Mouse (Mus musculus): ENCODE results near the gene Crabp2. TPM values are rescaled to one million over a fixed set of nuclear protein-coding genes. Genes with fewer than 3 reads are reported as not detected.

Crabp2 gene
- polyA plus RNA-seq, 1 experiment from 2014 or later: 246 TPM

DNA sequence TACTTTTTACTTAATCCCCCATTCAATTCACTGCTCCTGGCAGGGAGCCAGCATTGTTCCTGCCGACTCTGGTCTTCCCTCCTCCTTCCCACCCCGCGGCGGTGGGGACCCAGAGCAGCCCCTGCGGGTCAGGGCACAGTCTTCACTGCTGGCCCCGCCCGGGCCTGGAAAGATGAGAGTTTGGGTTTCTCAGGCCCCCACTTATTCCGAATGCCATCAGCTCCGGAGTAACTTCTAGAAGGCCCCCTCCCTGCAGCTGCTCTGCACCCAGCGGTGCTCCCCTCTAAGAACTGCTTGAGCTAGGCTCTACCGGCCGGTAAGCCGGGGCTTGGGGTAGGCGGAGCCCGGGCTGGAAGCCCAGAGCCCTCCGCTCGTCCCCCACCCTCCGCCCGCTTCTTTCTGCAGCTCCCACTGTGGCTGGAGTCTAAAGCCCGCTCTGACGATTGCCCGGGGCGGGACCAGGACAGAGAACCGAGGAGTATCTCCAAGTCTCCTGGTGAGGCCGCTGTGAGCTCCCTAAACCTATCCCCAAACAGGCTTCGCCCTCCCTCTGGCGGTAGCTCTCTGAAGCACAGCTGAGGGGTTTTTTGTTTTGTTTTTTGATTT, 12.2 kb downstream of the Crabp2 start:
- peak overlapping the region; percentile 97 for H3K27ac ChIP-seq
- WGBS: 1% methylated on average over 27 of the region's 27 CpGs

GRCm38 (mm10) chr3:87970184-87970938, 21.9 kb downstream of the Crabp2 start:
- Histone ChIP-seq H3K27ac (peak overlapping the region; percentile 94), H3K4me3 (replicated peaks) (peak overlapping the region; percentile 75), H3K4me2 (peak overlapping the region; percentile 83), H3K9me3 (no peaks in the 10 kb centered on the region), H3K36me3 (replicated peaks) (peaks cover 2% of the 10 kb centered on the region), H3K9ac (peak overlapping the region; percentile 92), H3K4me1 (peaks cover 53% of the 10 kb centered on the region), H3K27me3 (no peaks in the 10 kb centered on the region)
- ATAC-seq (ENCODE audit: low FRiP score): no peak
- WGBS: 0% methylated on average over 21 of the region's 21 CpGs

More for the DNA sequence above, 12.2 kb downstream of the Crabp2 start:
- H3K4me2 ChIP-seq: peak overlapping the region; percentile 65
- H3K4me1 ChIP-seq: peaks cover 31% of the 10 kb centered on the region
- H3K4me3 ChIP-seq (replicated peaks): peak overlapping the region; percentile 32
- H3K9me3 ChIP-seq: no peaks in the 10 kb centered on the region
- H3K9ac ChIP-seq: peak overlapping the region; percentile 41
- no peaks in the 10 kb centered on the region for H3K36me3 ChIP-seq (replicated peaks)
- no peaks in the 10 kb centered on the region for H3K27me3 ChIP-seq
- ATAC-seq (ENCODE audit: low FRiP score): peak; percentile 96

GRCm38 (mm10) chr3:87970939-87971488, 22.5 kb downstream of the Crabp2 start, which contains the start of gene Nes:
Gene Nes, plus strand, starts transcription at chr3:87971078.
- no peaks in the 10 kb centered on the region for H3K9me3 ChIP-seq
- peaks cover 8% of the 10 kb centered on the region for H3K36me3 ChIP-seq (replicated peaks)
- WGBS: under 1% methylated on average over 44 of the region's 44 CpGs
- H3K4me2 ChIP-seq: peak within 1 kb of the TSS; percentile 83
- peak within 1 kb of the TSS; percentile 75 for H3K4me3 ChIP-seq (replicated peaks)
- H3K9ac ChIP-seq: peak within 1 kb of the TSS; percentile 92
- ATAC-seq (ENCODE audit: low FRiP score): peak; percentile 72
- no peaks in the 10 kb centered on the region for H3K27me3 ChIP-seq
- H3K4me1 ChIP-seq: peaks cover 57% of the 10 kb centered on the region
- H3K27ac ChIP-seq: peak within 1 kb of the TSS; percentile 94

DNA sequence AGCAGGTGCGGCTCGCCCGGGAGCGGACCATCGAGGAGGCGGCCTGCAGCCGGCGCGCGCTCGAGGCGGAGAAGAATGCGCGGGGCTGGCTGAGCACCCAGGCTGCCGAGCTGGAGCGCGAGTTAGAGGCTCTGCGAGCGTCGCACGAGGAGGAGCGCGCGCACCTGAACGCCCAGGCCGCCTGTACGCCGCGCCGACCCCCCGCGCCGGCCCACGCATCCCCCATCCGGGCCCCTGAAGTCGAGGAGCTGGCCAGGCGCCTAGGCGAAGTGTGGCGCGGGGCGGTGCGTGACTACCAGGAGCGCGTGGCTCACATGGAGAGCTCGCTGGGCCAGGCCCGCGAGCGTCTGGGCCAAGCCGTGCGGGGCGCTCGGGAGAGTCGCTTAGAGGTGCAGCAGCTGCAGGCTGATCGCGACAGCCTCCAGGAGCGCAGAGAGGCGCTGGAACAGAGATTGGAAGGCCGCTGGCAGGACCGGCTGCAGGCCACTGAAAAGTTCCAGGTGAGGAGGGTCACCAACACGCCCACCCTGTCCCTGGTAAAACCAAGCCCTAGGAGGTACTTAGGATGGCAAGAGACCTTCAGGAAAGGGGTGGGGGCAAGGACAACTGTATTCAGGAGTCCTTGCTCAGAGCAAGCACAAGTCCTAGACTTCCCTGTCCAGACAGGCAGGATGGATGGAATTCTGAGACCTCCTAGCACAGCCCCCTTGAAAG, 23.2 kb downstream of the Crabp2 start:
- Histone ChIP-seq H3K4me3 (replicated peaks) (peak overlapping the region; percentile 75), H3K27me3 (no peaks in the 10 kb centered on the region), H3K27ac (peak overlapping the region; percentile 94), H3K9me3 (no peaks in the 10 kb centered on the region), H3K36me3 (replicated peaks) (peaks cover 14% of the 10 kb centered on the region), H3K4me1 (peaks cover 57% of the 10 kb centered on the region), H3K4me2 (peak overlapping the region; percentile 83), H3K9ac (peak overlapping the region; percentile 92)
- peak; percentile 5 for ATAC-seq (ENCODE audit: low FRiP score)
- under 1% methylated on average over 59 of the region's 60 CpGs for WGBS

GRCm38 (mm10) chr3:87972203-87972664, 23.8 kb downstream of the Crabp2 start:
- Histone ChIP-seq H3K27me3 (no peaks in the 10 kb centered on the region), H3K9me3 (no peaks in the 10 kb centered on the region), H3K9ac (peak overlapping the region; percentile 92), H3K4me2 (peak overlapping the region; percentile 83), H3K36me3 (replicated peaks) (peaks cover 20% of the 10 kb centered on the region), H3K27ac (peak overlapping the region; percentile 94), H3K4me3 (replicated peaks) (peak overlapping the region; percentile 75), H3K4me1 (peaks cover 57% of the 10 kb centered on the region)
- 4% methylated on average over 8 of the region's 8 CpGs for WGBS
- ATAC-seq (ENCODE audit: low FRiP score): no peak

GRCm38 (mm10) chr3:87972776-87973175, 24.3 kb downstream of the Crabp2 start:
- Histone ChIP-seq H3K4me2 (peak overlapping the region; percentile 83), H3K36me3 (replicated peaks) (peaks cover 26% of the 10 kb centered on the region), H3K27me3 (no peaks in the 10 kb centered on the region), H3K9ac (peak overlapping the region; percentile 92), H3K27ac (peak overlapping the region; percentile 94), H3K9me3 (no peaks in the 10 kb centered on the region), H3K4me1 (peaks cover 61% of the 10 kb centered on the region), H3K4me3 (replicated peaks) (peak overlapping the region; percentile 75)
- WGBS: 14% methylated on average over 5 of the region's 5 CpGs
- no peak for ATAC-seq (ENCODE audit: low FRiP score)

DNA sequence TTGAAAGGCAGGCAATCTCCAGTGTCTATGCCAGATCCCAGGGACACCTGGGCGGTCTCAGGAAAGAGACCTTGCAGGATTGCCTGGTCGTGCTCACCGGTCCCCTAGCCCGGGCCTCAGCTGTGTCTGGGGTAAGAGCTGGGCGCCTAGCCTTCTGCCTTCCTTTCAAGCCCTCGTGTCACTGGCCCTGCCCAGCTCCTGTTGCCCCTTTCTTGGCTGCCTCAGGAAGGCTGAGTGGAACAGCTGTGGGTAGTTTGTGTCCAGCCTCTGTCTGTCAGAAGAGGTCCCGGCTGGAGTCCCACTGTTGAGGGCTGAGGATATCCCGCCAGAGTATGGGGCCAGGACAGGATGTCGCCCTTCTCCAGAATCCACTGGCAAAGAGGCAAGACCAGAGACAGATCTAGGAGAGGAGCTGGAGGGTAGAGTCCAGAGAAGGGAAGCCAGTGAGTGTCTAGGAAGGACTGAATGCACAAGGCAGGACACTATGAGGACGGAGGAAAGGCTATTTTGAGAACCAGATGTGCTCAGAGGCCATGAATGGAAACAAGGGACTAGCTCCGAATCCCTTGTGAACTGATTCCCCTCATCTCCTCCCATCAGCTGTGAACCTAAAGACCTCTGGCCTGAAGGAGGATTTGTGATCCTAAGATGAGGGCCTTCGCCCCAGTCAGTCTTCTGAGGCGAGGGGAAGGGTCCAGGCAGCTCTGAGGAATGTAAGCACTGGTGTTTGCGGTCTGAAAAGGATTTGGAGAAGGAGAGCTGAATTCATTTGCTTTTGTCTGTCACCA, 25.3 kb downstream of the Crabp2 start:
- no peaks in the 10 kb centered on the region for H3K27me3 ChIP-seq
- peaks cover 68% of the 10 kb centered on the region for H3K4me1 ChIP-seq
- H3K4me3 ChIP-seq (replicated peaks): peak overlapping the region; percentile 75
- H3K9me3 ChIP-seq: no peaks in the 10 kb centered on the region
- peak overlapping the region; percentile 83 for H3K4me2 ChIP-seq
- H3K9ac ChIP-seq: peak overlapping the region; percentile 92
- peak overlapping the region; percentile 94 for H3K27ac ChIP-seq
- peak; percentile 18 for ATAC-seq (ENCODE audit: low FRiP score)
- H3K36me3 ChIP-seq (replicated peaks): peaks cover 36% of the 10 kb centered on the region
- 9% methylated on average over 14 of the region's 14 CpGs for WGBS

- no peaks in the 10 kb centered on the region for H3K9me3 ChIP-seq
- H3K4me1 ChIP-seq: peaks cover 73% of the 10 kb centered on the region
- peak overlapping the region; percentile 92 for H3K9ac ChIP-seq
- peak overlapping the region; percentile 94 for H3K27ac ChIP-seq
- H3K4me3 ChIP-seq (replicated peaks): peak overlapping the region; percentile 75
- ATAC-seq (ENCODE audit: low FRiP score): peak; percentile 82
- H3K4me2 ChIP-seq: peak overlapping the region; percentile 83
- H3K27me3 ChIP-seq: no peaks in the 10 kb centered on the region
- peaks cover 43% of the 10 kb centered on the region for H3K36me3 ChIP-seq (replicated peaks)
- WGBS: 3% methylated on average over 12 of the region's 12 CpGs
Observed at GRCm38 (mm10) chr3:87974381-87974987, 26.0 kb downstream of the Crabp2 start.

DNA sequence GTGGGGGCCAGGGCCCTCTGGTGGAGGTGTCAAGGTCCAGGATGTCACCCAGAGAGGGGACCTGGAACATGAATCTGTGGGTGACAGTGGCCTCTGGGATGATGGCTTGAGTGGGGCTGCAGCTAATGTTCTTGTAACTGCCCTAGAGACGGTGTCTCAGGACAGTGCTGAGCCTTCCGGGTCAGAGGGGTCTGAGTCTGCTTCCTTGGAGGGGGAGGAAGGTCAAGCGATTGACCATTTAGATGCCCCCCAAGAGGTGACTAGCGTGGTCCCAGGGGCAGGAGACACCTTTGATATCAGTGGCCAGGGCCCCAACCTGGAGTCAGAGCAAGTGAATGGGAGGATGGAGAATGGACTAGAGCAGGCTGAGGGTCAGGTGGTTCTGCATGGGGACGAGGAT, 31.0 kb downstream of the Crabp2 start:
- H3K9ac ChIP-seq: no peak overlapping the region
- peaks cover 80% of the 10 kb centered on the region for H3K4me1 ChIP-seq
- H3K27ac ChIP-seq: 0 out of 2 replicates have a peak overlapping the region, but pooled peaks have one; percentile 61
- H3K4me3 ChIP-seq (replicated peaks): no peak overlapping the region
- H3K4me2 ChIP-seq: no peak overlapping the region
- WGBS: 82% methylated on average over 5 of the region's 5 CpGs
- H3K9me3 ChIP-seq: no peaks in the 10 kb centered on the region
- H3K36me3 ChIP-seq (replicated peaks): peaks cover 47% of the 10 kb centered on the region
- no peak for ATAC-seq (ENCODE audit: low FRiP score)
- no peaks in the 10 kb centered on the region for H3K27me3 ChIP-seq

DNA sequence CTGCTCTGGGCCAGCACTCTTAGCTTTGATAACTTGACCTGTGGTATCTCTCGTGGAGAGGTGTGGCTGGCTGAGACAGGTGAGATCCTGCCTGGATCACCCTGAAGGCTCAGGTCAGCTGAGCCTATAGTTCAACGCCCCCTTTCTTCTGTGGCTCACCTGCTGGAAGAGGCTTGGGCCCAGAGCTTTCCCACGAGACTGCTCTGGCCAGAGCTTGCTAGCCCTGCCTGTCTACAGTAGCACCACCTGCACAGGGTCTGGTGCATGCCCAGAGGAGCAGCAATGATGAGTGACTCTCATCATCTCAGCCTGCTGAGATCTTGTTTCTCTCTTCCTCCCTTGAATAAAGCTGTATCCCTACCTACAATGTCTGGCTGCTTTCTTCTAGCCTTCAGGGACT, 31.6 kb downstream of the Crabp2 start:
- Histone ChIP-seq H3K9me3 (no peaks in the 10 kb centered on the region), H3K9ac (no peak overlapping the region), H3K4me3 (replicated peaks) (no peak overlapping the region), H3K4me1 (peaks cover 80% of the 10 kb centered on the region), H3K27ac (peak overlapping the region; percentile 56), H3K36me3 (replicated peaks) (peaks cover 47% of the 10 kb centered on the region), H3K4me2 (no peak overlapping the region), H3K27me3 (no peaks in the 10 kb centered on the region)
- ATAC-seq (ENCODE audit: low FRiP score): no peak
- 67% methylated on average over 3 of the region's 3 CpGs for WGBS

DNA sequence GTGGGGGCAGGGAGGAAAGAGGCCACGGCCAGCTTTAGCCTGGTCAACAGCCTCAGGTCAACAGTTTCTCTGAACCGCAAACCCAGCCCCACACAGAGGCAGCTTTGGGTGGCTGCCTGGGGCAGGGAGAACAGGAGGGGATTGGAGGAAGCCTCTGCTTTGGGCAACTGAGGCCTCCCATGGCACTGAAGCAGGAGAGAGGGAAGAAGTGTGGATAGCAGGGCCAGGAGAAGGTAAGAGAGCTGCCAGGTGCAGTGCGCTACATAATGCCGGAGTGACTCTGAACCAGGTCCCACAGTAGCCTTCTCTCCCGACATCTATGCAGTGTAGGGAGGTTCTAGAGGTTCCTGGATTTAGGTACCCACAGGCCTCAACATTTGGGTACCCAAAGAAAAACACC, 32.3 kb downstream of the Crabp2 start:
- no peak overlapping the region for H3K4me3 ChIP-seq (replicated peaks)
- H3K27ac ChIP-seq: peak overlapping the region; percentile 56
- no peak overlapping the region for H3K9ac ChIP-seq
- peaks cover 41% of the 10 kb centered on the region for H3K36me3 ChIP-seq (replicated peaks)
- peaks cover 81% of the 10 kb centered on the region for H3K4me1 ChIP-seq
- no peak for ATAC-seq (ENCODE audit: low FRiP score)
- H3K4me2 ChIP-seq: no peak overlapping the region
- no peaks in the 10 kb centered on the region for H3K9me3 ChIP-seq
- WGBS: 63% methylated on average over 5 of the region's 5 CpGs
- no peaks in the 10 kb centered on the region; the same call in 1 of the 2 replicates for H3K27me3 ChIP-seq
